Mouse (Mus musculus) intestine, embryonic 14.5 days (tissue): ENCODE measurements around the gene Mgme1. TPM values are rescaled to one million over a fixed set of nuclear protein-coding genes. Genes with fewer than 3 reads are reported as not detected.
A peak's percentile ranks its signal among the peaks of the same experiment; 100 is the strongest.

Source experiments
- ATAC-seq: fragments of 200-750 bp; cut with Nextera tagmentation; replicated peaks from 2 replicates; pipeline ENCODE4 v1.8.0; 2017; ENCODE audit warnings: low read depth, moderate number of reproducible peaks, moderate TSS enrichment, moderate library complexity; ENCODE audit not compliant: low FRiP score, low TSS enrichment
- DNase-seq: peaks from one replicate; pipeline ENCODE4 v3.0.0-alpha.2; 2018; ENCODE audit warnings: low spot score
- H3K27ac ChIP-seq: fragments of 300-500 bp; sonication (generic); 2 replicates; pipeline ENCODE4 v1.5.1; 2014; ENCODE audit warnings: low read depth, mild to moderate bottlenecking, control low read depth
- H3K27me3 ChIP-seq: fragments of 300-500 bp; sonication (generic); replicated peaks from 2 replicates; pipeline ENCODE4 v1.6.1; 2014; ENCODE audit warnings: low read length, control low read depth; ENCODE audit not compliant: control insufficient read depth, insufficient read depth
- H3K36me3 ChIP-seq: fragments of 300-500 bp; sonication (generic); 2 replicates; pipeline ENCODE4 v1.6.1; 2014; ENCODE audit warnings: low read length, control low read depth; ENCODE audit not compliant: control insufficient read depth, insufficient read depth
- H3K4me1 ChIP-seq: fragments of 300-500 bp; sonication (generic); replicated peaks from 2 replicates; pipeline ENCODE4 v1.6.1; 2014; ENCODE audit warnings: low read length, control low read depth, mixed read lengths; ENCODE audit not compliant: control insufficient read depth, insufficient read depth
- H3K4me2 ChIP-seq: fragments of 300-500 bp; sonication (generic); 2 replicates; pipeline ENCODE4 v1.6.1; 2014; ENCODE audit warnings: low read length
- H3K4me3 ChIP-seq: fragments of 300-500 bp; sonication (generic); 2 replicates; pipeline ENCODE4 v1.5.1; 2014; ENCODE audit warnings: low read depth, low read length, control low read depth, mixed read lengths
- H3K9ac ChIP-seq: fragments of 300-500 bp; sonication (generic); 2 replicates; pipeline ENCODE4 v1.6.1; 2014; ENCODE audit warnings: mild to moderate bottlenecking, low read length
- H3K9me3 ChIP-seq: fragments of 300-500 bp; sonication (generic); 2 replicates; pipeline ENCODE4 v1.6.1; 2016; ENCODE audit warnings: low read length, control low read depth; ENCODE audit not compliant: control insufficient read depth
- WGBS: fragments of 180-500 bp; shearing (Covaris S2); extraction: QIAGEN DNeasy Blood & Tissue Kit; methylation state at CpG from one replicate; pipeline ENCODE4 v1.1.7; 2014; 5-methylcytosine and 5-hydroxymethylcytosine counted together
- polyA plus RNA-seq: library from polyadenylated mRNA; unstranded; fragments of >200 nt; fragmentation: Nextera tagmentation; extraction: Ambion mirVana; gene quantifications from 2 replicates; pipeline ENCODE4 v1.2.1, GENCODE M21; 2014

The Mgme1 gene
- 21.1 and 22.9 TPM in 2 replicates for polyA plus RNA-seq

DNA sequence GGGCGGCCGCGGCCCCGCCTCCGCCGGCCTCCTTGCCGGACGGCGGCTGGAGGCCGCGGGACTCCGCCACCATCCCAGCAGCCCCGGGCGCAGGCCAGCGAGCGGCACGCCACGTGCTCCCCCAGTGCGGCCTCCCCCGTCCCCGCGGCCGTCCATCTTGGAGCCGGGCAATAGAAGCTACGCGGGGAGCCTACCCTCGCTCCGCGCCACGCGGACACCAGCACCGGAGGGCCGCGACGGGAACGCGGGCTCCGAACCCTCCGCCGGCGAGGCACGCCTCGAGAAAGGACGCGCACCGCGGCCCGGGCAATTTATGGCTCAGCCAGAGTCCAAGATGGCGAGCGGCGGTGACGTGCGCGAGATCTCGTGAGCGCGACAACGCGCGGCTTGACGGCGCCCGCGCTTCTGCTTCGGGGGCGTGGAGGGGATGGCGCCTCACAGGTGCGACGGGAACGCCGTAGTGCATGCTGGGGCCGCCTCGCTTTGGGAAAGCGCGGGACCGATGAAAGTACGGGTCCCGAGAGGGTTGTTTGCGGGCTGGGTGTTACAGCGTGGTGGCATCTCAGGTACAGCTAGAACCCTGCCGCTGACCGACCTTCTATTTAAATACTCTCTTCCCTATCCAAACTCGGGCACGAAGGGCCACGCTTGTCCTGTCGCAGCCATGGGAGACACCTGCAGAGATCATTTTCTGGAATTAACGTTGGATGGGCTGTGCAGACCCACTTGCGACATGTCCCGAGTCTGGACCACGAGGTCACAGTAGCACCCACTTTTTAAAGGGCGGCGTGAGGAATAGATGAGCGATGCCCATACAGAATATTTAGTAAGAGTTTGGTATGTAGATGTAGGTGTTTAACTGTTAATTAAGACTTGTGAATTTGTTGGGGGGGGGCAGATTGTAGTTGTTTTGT, at the start of gene Mgme1, which contains the start of gene Snx5:
Mgme1 (plus strand) TSS at position 157 of the 914 bp plus-strand sequence.
Snx5 (minus strand) TSS at position 400 of the 914 bp plus-strand sequence.
- Histone ChIP-seq H3K27me3 (no peaks in the 10 kb centered on the region), H3K9me3 (no peaks in the 10 kb centered on the region), H3K4me2 (peak within 1 kb of the TSS; percentile 78), H3K27ac (peak within 1 kb of the TSS; percentile 96), H3K4me1 (peaks cover 31% of the 10 kb centered on the region), H3K9ac (peak within 1 kb of the TSS; percentile 99), H3K36me3 (peaks cover 8% of the 10 kb centered on the region; the same call in 1 of the 2 replicates), H3K4me3 (peak within 1 kb of the TSS; percentile 93)
- DNase-seq: peak; percentile 97
- under 1% methylated on average over 93 of the region's 93 CpGs for WGBS
- peak; percentile 96 for ATAC-seq

DNA sequence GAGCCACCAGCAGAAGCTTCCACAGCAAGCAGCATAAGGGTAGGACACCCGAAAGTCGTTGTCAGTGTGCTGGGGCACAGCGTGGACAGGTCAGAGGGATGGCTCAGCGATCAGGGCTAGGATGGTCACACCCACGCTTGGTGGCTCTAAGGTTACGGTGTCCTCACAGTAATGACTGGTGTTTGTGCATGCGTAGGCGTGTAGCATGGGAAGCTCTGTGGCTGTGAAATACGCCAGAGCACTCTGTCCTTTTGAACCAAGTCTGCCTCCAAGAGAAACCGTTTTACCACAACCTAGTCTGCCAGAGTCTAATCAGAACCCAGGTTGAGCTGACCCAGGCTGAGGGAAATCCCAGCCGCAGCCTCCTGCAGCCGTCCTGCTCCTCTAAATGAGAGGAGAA, 46.1 kb upstream of the Mgme1 start:
- DNase-seq (no peak), ATAC-seq (no peak)
- no peak overlapping the region for H3K4me3 ChIP-seq
- 54% methylated on average over 12 of the region's 12 CpGs for WGBS
- no peaks in the 10 kb centered on the region for H3K9me3 ChIP-seq
- peak overlapping the region; percentile 11; the same call in 1 of the 2 replicates for H3K4me2 ChIP-seq
- H3K27me3 ChIP-seq: no peaks in the 10 kb centered on the region
- peaks cover 6% of the 10 kb centered on the region; the same call in 1 of the 2 replicates for H3K4me1 ChIP-seq
- H3K9ac ChIP-seq: no peak overlapping the region
- H3K36me3 ChIP-seq: no peaks in the 10 kb centered on the region
- no peak overlapping the region for H3K27ac ChIP-seq

DNA sequence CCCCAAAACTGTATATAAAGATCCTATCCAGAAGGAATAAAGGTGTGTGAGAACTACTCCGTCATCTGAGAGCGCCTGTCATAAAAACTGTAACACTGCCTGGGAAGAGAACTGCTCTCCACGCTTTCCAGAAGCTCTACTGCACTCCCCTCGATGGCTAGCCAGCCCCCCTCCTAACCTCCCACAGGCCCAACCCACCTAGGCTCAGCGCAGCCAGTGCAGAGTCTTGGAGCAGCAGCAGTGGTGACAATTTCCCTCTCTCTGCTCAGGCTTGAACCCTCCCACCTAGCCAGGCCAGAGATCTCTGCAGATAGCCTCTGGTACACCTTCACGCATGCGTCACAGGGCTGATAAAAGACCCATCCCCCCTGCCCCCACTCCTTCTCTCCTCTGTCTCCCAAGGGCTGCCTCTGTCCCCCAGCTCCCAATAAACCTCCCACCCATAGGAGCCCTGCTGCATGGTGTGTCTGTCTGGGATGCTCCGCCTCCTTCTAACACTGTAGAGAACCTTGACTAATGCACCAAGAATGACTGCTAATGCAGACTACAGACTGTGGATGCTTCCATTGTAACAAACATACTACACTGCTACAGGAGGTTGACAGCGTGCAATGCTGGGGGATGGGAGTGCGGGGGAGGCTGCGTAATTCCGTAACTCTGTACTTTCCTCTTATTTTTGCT, 43.4 kb upstream of the Mgme1 start:
- H3K27me3 ChIP-seq: no peaks in the 10 kb centered on the region
- no peak overlapping the region for H3K9ac ChIP-seq
- H3K27ac ChIP-seq: no peak overlapping the region
- H3K9me3 ChIP-seq: no peaks in the 10 kb centered on the region
- WGBS: 82% methylated on average over 12 of the region's 12 CpGs
- ATAC-seq (peak; percentile 12; the same call in 1 of the 2 replicates), DNase-seq (no peak)
- no peak overlapping the region for H3K4me3 ChIP-seq
- peaks cover 6% of the 10 kb centered on the region; the same call in 1 of the 2 replicates for H3K4me1 ChIP-seq
- H3K36me3 ChIP-seq: no peaks in the 10 kb centered on the region
- H3K4me2 ChIP-seq: no peak overlapping the region

DNA sequence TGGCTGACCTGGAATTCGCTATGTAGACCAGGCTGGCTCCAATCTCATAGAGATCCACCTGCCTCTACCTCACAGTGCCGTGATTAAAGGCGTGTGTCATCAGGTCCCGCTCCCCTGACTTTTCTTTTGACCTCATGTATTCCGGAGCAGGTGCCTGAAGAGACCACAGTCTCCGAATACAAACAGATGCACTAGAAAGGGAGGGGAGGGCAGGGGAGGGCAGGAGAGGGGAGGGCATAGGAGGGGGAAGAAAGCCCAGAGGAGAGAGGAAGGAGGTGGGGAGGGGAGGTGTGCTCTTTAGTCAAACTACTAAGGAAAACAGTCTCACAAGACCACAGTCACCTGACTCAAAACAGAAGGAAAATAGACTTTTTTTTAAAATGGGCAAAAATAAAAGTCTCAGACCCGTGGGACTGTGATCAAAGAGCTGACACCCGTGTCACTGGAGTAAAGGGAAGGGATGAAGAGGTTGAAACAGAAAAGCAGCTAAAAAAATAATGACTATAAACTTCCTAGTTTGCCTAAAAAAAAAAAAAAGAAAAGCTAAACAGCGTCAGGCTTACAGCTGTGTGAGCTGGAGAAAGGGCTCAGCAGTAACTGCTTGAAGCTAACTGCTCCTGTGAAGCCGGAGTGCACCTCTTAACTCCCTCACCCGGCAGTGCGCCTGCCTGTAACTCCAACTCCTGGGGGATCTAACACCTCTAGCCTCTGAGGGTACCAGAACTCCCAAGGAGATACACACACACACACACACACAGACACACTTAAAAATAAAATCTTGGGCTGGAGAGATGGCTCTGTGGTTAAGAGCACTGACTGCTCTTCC, 41.7 kb upstream of the Mgme1 start:
- DNase-seq (no peak), ATAC-seq (no peak)
- 79% methylated on average over 12 of the region's 12 CpGs for WGBS
- H3K36me3 ChIP-seq: no peaks in the 10 kb centered on the region
- H3K4me3 ChIP-seq: no peak overlapping the region
- H3K9me3 ChIP-seq: no peaks in the 10 kb centered on the region
- H3K4me2 ChIP-seq: no peak overlapping the region
- H3K27ac ChIP-seq: no peak overlapping the region
- H3K9ac ChIP-seq: no peak overlapping the region
- no peaks in the 10 kb centered on the region for H3K27me3 ChIP-seq
- peaks cover 6% of the 10 kb centered on the region; the same call in 1 of the 2 replicates for H3K4me1 ChIP-seq

DNA sequence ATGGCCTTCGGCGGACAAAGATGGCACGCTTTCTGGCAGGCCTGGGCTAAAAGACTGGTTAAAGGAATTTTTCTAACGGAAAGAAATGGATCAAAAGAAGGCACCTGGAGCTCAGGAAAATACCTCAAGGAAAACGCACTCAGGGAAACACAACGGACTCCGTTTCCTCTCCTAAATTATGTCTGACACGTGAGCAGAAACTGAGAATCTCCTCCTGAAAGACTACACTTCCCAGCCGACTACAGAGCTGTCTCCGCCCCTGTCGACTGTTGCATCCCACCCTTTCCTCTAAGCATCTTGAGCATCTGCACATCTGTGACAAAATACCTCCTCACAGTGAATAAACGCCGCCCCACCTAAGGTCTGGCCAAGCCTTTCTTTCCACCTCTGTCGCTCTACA, 40.8 kb upstream of the Mgme1 start:
- Histone ChIP-seq H3K4me3 (no peak overlapping the region), H3K36me3 (no peaks in the 10 kb centered on the region), H3K4me1 (peaks cover 3% of the 10 kb centered on the region; the same call in 1 of the 2 replicates), H3K4me2 (no peak overlapping the region), H3K9me3 (0 out of 2 replicates have a peak, but pooled peaks cover 2% of the 10 kb centered on the region), H3K27ac (no peak overlapping the region), H3K9ac (no peak overlapping the region), H3K27me3 (no peaks in the 10 kb centered on the region)
- ATAC-seq (no peak), DNase-seq (no peak)
- WGBS: 81% methylated on average over 14 of the region's 14 CpGs

DNA sequence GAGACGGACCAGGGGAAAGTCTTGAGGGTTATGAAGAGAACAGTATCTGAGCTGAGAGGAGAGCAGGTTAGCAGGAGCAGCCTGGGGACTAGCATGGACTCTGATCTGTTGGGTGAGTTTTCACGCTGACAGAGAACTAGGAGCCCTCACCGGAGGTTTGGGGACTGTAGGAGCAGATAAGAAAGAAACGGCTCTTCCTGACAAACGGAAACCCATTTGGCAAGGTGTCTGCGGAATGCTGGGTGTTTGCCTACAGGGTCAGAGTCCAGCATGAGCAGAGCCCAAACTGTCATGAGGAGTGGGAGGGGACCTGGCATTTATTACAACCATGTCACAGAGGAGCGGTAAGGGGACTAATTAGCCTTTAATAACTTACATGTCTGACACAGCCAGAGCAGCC, 40.0 kb upstream of the Mgme1 start:
- DNase-seq: no peak
- H3K4me2 ChIP-seq: peak overlapping the region; percentile 18
- H3K9me3 ChIP-seq: peaks cover 6% of the 10 kb centered on the region; the same call in 1 of the 2 replicates
- no peaks in the 10 kb centered on the region for H3K36me3 ChIP-seq
- ATAC-seq: peak; percentile 67
- no peaks in the 10 kb centered on the region for H3K27me3 ChIP-seq
- no peaks in the 10 kb centered on the region for H3K4me1 ChIP-seq
- 40% methylated on average over 7 of the region's 7 CpGs for WGBS
- no peak overlapping the region for H3K4me3 ChIP-seq
- H3K27ac ChIP-seq: no peak overlapping the region
- H3K9ac ChIP-seq: no peak overlapping the region

DNA sequence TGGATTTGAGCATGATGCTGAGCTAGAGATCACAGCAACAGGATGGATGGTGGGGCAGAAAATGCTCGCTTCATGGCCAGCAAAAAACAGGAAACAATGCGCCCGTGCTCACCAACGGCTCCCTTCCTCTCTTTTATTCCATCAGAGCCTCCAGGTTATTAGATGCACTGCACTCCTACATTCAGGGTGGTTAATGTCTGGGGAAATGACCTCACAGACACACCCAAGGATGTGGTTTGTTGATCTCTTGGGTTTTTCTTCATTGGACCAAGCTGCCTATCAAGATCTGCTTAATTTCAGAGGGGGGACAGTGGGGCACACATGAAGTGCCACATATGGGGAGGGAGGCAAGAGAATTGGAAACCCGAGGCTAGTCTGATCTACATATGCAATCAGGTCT, 39.3 kb upstream of the Mgme1 start:
- peaks cover 6% of the 10 kb centered on the region; the same call in 1 of the 2 replicates for H3K9me3 ChIP-seq
- H3K4me1 ChIP-seq: 0 out of 2 replicates have a peak, but pooled peaks cover 4% of the 10 kb centered on the region
- H3K27me3 ChIP-seq: no peaks in the 10 kb centered on the region
- ATAC-seq (no peak), DNase-seq (no peak)
- no peak overlapping the region for H3K4me3 ChIP-seq
- H3K9ac ChIP-seq: no peak overlapping the region
- 62% methylated on average over 5 of the region's 5 CpGs for WGBS
- no peak overlapping the region for H3K27ac ChIP-seq
- H3K36me3 ChIP-seq: no peaks in the 10 kb centered on the region
- peak overlapping the region; percentile 18; the same call in 1 of the 2 replicates for H3K4me2 ChIP-seq

DNA sequence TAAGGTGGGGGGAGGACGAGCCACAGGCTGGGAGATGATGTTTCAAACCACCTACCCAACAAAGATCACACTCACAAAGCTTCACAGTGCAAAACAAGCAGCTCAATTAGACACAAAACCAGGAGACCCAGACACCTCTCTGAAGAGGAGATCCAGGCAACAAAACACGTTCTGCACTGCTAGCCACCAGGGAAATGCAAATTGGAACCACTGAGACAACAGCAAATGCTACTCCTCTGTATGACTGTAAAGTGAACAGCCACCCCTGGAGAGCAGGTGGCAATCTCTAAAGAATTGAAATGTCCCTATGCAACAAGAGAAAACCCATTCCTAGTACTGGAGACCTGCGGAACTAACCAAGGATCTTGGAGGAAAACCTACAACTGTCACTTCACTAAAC, 36.9 kb upstream of the Mgme1 start:
- Histone ChIP-seq H3K4me3 (no peak overlapping the region), H3K4me1 (0 out of 2 replicates have a peak, but pooled peaks cover 4% of the 10 kb centered on the region), H3K9ac (no peak overlapping the region), H3K9me3 (peaks cover 6% of the 10 kb centered on the region; the same call in 1 of the 2 replicates), H3K27ac (no peak overlapping the region), H3K4me2 (no peak overlapping the region), H3K27me3 (no peaks in the 10 kb centered on the region), H3K36me3 (no peaks in the 10 kb centered on the region)
- ATAC-seq (no peak), DNase-seq (no peak)
- WGBS: 70% methylated on average over 3 of the region's 3 CpGs
